Mouse (Mus musculus): ENCODE data around the gene Asb17. TPM values are rescaled to one million over a fixed set of nuclear protein-coding genes. Genes with fewer than 3 reads are reported as not detected.

Gene Asb17
- 6.4 TPM in 2 replicates for polyA plus RNA-seq (2015; fragmentation: Nextera tagmentation; extraction: Ambion mirVana)

DNA sequence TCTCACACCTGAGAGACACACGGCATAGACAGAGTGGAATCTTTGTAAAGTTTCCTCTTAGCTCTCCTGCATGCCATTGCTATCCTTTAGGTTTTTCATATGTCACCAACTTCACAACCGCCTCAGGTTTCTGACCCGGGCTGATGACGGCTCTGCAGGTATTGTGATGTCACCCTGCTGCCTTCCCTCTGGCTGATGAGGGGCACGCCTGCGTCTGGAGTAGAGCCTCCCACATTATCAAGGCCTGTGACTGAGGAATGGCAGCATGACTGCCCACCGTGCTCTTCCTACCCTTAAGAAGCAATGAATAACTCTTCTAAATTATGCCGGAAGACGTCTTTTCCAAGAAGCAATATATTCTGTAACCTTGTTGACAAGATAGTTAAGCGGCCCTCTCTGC is at the start of gene Asb17:
TSS of gene Asb17 (plus strand) at position 180 of the 400 bp plus-strand sequence.
- Histone ChIP-seq H3K4me2 (no peak within 1 kb of the TSS), H3K9ac (no peak within 1 kb of the TSS; the same call in 1 of the 2 replicates), H3K27me3 (no peaks in the 10 kb centered on the region), H3K4me1 (replicated peaks) (peaks cover 52% of the 10 kb centered on the region), H3K4me3 (replicated peaks) (no peak within 1 kb of the TSS), H3K9me3 (replicated peaks) (no peaks in the 10 kb centered on the region), H3K36me3 (no peaks in the 10 kb centered on the region), H3K27ac (peak within 1 kb of the TSS; percentile 60)
- no peak for ATAC-seq (ENCODE audit: low read depth)
- no peak for DNase-seq
- WGBS (ENCODE audit: insufficient replicate concordance), result 84% methylated on average over 10 of the region's 10 CpGs

DNA sequence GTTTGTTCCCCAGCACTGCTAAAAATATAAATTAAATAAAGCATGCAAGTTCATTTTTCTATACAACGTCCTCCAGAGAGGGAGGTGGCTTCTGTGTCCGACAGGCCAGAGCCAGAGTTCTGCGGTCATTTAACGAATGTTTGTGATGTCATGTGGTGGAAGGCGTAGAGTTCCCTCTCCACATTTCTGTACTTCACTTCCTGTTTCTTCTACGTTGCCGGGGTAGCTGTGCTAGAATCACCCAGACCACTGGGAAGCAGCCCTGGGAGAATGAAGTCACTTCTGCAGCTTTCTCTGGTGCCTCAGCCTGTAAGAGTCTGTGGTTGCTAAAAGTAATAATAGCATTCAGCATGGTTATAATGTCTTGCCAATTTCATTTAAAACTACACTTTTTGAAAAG is 46.4 kb upstream of the Asb17 start:
- peak overlapping the region; percentile 37; the same call in 1 of the 2 replicates for H3K9ac ChIP-seq
- peak overlapping the region; percentile 91 for H3K27ac ChIP-seq
- H3K4me1 ChIP-seq (replicated peaks), result peaks cover 82% of the 10 kb centered on the region
- no peaks in the 10 kb centered on the region for H3K9me3 ChIP-seq (replicated peaks)
- WGBS (ENCODE audit: insufficient replicate concordance), result 25% methylated on average over 7 of the region's 7 CpGs
- DNase-seq (no peak), ATAC-seq (ENCODE audit: low read depth) (no peak)
- H3K36me3 ChIP-seq, result no peaks in the 10 kb centered on the region
- H3K27me3 ChIP-seq, result no peaks in the 10 kb centered on the region
- H3K4me3 ChIP-seq (replicated peaks), result no peak overlapping the region
- no peak overlapping the region for H3K4me2 ChIP-seq

DNA sequence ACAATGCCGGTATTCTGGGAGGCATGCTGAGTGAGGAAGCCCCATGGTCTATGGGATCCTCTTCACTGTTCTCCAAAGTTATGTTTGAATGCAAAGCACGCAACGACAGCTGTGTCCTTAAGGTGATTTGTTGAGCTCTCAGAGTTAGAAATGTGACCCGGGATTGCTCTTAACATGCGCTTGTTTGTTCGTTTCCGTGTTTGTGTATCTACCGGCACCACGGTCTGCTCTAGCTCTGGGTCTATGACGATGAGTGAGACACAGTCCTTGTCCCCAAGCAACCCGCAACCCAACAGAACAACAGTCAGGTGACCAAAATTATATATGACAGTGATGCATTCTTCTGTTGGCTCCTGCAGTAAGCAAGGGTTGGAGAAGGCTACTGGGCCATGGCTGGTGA is 44.4 kb upstream of the Asb17 start:
- Histone ChIP-seq H3K4me2 (no peak overlapping the region), H3K4me3 (replicated peaks) (no peak overlapping the region), H3K36me3 (no peaks in the 10 kb centered on the region), H3K27ac (peak overlapping the region; percentile 91), H3K4me1 (replicated peaks) (peaks cover 87% of the 10 kb centered on the region), H3K27me3 (no peaks in the 10 kb centered on the region), H3K9me3 (replicated peaks) (no peaks in the 10 kb centered on the region), H3K9ac (peak overlapping the region; percentile 64)
- no peak for ATAC-seq (ENCODE audit: low read depth)
- 93% methylated on average over 11 of the region's 11 CpGs for WGBS (ENCODE audit: insufficient replicate concordance)
- DNase-seq, result no peak

DNA sequence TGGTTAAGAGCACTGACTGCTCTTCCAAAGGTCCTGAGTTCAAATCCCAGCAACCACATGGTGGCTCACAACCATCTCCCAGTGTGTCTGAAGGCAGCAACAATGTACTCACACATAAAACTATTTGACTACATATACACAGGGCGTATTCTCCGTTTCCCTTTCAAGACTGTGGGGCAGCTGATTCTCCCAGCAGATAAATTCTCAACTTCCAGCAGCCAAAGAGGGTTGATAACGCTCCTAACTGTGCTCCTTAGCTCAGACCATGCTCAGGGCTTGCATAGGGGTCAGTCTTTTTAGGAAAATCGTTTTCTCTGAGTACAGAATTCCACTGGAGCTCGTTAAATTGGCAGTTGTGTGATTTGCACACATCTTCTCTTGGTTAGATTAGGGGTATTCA is 43.3 kb upstream of the Asb17 start:
- WGBS (ENCODE audit: insufficient replicate concordance), result 26% methylated on average over 5 of the region's 5 CpGs
- ATAC-seq (ENCODE audit: low read depth) (peak; percentile 79), DNase-seq (no peak)
- Histone ChIP-seq H3K4me3 (replicated peaks) (no peak overlapping the region), H3K36me3 (no peaks in the 10 kb centered on the region), H3K27me3 (no peaks in the 10 kb centered on the region), H3K27ac (peak overlapping the region; percentile 91), H3K9ac (peak overlapping the region; percentile 64), H3K9me3 (replicated peaks) (no peaks in the 10 kb centered on the region), H3K4me1 (replicated peaks) (peaks cover 89% of the 10 kb centered on the region), H3K4me2 (peak overlapping the region; percentile 36)

DNA sequence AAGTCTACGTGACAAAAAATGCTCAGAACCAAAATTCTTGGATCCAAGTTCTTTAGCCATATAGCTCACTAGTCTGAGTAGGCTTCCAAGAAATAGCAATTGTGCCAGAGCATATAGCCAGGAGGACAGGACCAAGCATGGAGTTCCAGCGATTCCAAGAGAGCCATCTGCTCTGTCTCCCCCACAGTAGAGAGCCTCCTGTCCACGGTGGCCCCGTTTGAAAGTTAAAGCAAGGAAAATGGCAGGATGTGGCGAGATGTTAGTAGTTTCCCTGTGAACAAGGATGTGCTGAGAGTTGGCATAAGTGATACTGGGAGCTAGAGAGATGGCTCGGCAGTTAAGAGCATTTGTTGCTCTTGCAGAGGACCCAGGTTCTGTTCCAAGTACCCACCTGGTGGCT is 42.5 kb upstream of the Asb17 start:
- Histone ChIP-seq H3K4me1 (replicated peaks) (peaks cover 97% of the 10 kb centered on the region), H3K9ac (peak overlapping the region; percentile 64; the same call in 1 of the 2 replicates), H3K4me2 (no peak overlapping the region)

DNA sequence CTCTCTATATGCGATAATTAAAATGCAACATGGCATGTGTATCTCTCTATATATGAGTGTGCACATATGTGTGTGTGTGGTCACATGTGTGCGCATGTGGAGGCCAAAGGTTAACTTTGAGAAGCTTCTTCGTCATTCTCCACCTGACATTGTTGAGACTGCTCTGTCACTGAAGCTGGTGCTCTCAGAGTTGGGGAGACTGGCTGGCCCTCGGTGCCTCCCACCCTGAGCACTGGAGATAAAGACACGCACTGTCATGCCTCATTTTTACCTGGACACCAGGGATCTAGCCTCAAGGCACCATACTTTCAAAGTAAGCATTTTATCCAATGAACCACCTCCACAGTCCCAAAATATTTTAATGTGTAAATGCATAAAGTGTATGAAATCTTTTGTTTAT is 41.4 kb upstream of the Asb17 start:
- no peaks in the 10 kb centered on the region for H3K27me3 ChIP-seq
- ATAC-seq (ENCODE audit: low read depth) (peak; percentile 91), DNase-seq (peak; percentile 80)
- no peaks in the 10 kb centered on the region for H3K36me3 ChIP-seq
- 38% methylated on average over 5 of the region's 5 CpGs for WGBS (ENCODE audit: insufficient replicate concordance)
- H3K9me3 ChIP-seq (replicated peaks), result no peaks in the 10 kb centered on the region
- peak overlapping the region; percentile 91 for H3K27ac ChIP-seq
- H3K9ac ChIP-seq, result peak overlapping the region; percentile 63
- no peak overlapping the region for H3K4me3 ChIP-seq (replicated peaks)
- peaks cover 100% of the 10 kb centered on the region for H3K4me1 ChIP-seq (replicated peaks)
- peak overlapping the region; percentile 42 for H3K4me2 ChIP-seq

More for the DNA sequence above, 42.5 kb upstream of the Asb17 start:
- H3K9me3 ChIP-seq (replicated peaks), result no peaks in the 10 kb centered on the region
- no peak for DNase-seq
- 61% methylated on average over 6 of the region's 6 CpGs for WGBS (ENCODE audit: insufficient replicate concordance)
- H3K36me3 ChIP-seq, result no peaks in the 10 kb centered on the region
- peak overlapping the region; percentile 91 for H3K27ac ChIP-seq
- H3K4me3 ChIP-seq (replicated peaks), result no peak overlapping the region
- no peak for ATAC-seq (ENCODE audit: low read depth)
- H3K27me3 ChIP-seq, result no peaks in the 10 kb centered on the region

DNA sequence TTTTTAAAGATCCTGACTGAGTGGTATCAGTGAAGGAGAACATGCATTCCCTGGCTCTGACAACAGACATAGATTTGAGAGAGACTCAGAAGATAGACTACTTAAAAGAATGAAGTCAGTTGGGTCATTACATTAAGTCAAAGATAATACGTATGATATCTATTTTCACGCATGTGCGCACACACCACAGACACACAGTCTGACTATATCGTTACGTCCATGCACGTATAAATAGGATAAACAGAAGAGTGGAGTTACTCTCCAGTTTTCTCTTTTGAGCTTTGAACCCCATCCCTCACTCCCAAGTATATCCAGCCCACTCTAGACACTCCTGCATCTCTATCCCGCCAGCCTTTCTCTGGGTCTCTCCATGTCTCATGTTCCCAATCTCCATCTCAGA is 40.0 kb upstream of the Asb17 start:
- Histone ChIP-seq H3K9me3 (replicated peaks) (no peaks in the 10 kb centered on the region), H3K9ac (no peak overlapping the region), H3K27ac (peak overlapping the region; percentile 91), H3K4me3 (replicated peaks) (no peak overlapping the region), H3K4me2 (no peak overlapping the region), H3K27me3 (no peaks in the 10 kb centered on the region), H3K36me3 (no peaks in the 10 kb centered on the region), H3K4me1 (replicated peaks) (peaks cover 97% of the 10 kb centered on the region)
- DNase-seq (no peak), ATAC-seq (ENCODE audit: low read depth) (no peak)
- WGBS (ENCODE audit: insufficient replicate concordance), result 74% methylated on average over 7 of the region's 7 CpGs

DNA sequence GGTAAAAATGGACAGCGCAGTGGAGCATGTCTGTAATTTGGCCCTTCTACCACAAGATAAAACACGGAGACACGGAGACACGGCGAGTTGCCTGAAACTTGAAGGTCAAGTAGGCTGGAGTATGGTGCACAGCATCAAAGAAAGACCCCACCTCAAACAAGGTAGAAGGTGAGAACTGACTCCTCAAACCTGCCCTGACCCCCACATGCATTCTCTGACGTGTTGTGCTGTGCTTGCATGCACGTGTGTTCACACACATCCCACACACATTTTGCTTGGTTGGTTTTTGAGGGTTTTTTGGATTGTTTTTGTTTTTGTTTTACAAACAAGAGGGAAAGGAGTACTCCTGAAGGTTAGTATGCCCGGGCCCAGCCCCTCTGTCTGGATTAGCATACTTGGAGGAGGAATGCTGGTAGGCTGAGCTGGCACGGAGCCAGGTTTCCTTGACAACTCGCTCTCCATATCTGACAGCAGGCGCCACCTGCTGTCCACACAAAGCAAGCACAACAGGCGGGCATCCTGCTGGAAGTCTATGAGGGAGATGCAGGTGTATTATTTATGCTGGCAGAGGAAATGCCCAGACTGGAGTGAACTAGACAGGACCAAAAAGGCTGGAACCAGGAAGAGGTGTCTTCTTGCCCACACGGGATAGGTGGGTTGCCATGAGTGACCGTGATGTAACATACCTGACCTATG is 37.8 kb upstream of the Asb17 start:
- no peaks in the 10 kb centered on the region for H3K27me3 ChIP-seq
- peak overlapping the region; percentile 93 for H3K27ac ChIP-seq
- ATAC-seq (ENCODE audit: low read depth) (peak; percentile 5; the same call in 1 of the 2 replicates), DNase-seq (peak; percentile 73)
- no peaks in the 10 kb centered on the region for H3K9me3 ChIP-seq (replicated peaks)
- WGBS (ENCODE audit: insufficient replicate concordance), result 41% methylated on average over 14 of the region's 14 CpGs
- H3K4me2 ChIP-seq, result peak overlapping the region; percentile 3; the same call in 1 of the 2 replicates
- peak overlapping the region; percentile 57; the same call in 1 of the 2 replicates for H3K9ac ChIP-seq
- H3K36me3 ChIP-seq, result no peaks in the 10 kb centered on the region
- no peak overlapping the region for H3K4me3 ChIP-seq (replicated peaks)
- peaks cover 75% of the 10 kb centered on the region for H3K4me1 ChIP-seq (replicated peaks)

DNA sequence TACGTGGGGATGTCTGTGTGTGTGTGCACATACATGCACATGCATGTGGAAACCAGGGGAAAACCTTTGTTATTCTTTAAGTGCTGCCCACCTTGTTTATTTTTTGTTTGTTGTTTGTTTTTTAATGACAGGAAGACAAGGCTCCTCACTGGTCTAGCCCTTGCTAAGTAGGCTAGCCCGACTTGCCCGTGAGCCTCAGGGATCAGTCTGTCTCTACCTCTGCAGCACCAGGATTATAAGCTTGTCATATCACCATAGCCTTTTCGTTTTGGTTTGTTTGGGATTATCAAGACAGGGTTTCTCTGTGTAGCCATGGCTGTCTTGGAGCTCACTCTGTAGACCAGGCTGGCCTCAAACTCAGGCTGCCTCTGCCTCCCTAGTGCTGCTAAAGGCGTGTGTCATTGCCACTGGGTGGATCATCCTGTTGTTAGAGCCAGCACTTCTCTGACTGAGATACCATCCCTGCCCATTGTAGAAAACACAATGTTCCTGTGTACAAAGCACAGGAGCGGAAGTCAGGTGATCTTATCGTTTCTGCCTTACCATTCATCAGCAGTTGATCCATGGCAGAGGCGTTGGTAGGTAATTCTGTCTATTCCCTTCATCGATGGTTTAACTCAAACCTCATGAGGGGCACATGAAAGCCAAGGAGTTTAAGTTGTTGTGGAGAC is 37.1 kb upstream of the Asb17 start:
- peak overlapping the region; percentile 93 for H3K27ac ChIP-seq
- 77% methylated on average over 9 of the region's 9 CpGs for WGBS (ENCODE audit: insufficient replicate concordance)
- peaks cover 68% of the 10 kb centered on the region for H3K4me1 ChIP-seq (replicated peaks)
- H3K9me3 ChIP-seq (replicated peaks), result no peaks in the 10 kb centered on the region
- DNase-seq (no peak), ATAC-seq (ENCODE audit: low read depth) (no peak; the same call in 1 of the 2 replicates)
- H3K4me3 ChIP-seq (replicated peaks), result no peak overlapping the region
- H3K4me2 ChIP-seq, result no peak overlapping the region
- no peaks in the 10 kb centered on the region for H3K36me3 ChIP-seq
- H3K9ac ChIP-seq, result peak overlapping the region; percentile 57; the same call in 1 of the 2 replicates
- H3K27me3 ChIP-seq, result no peaks in the 10 kb centered on the region

DNA sequence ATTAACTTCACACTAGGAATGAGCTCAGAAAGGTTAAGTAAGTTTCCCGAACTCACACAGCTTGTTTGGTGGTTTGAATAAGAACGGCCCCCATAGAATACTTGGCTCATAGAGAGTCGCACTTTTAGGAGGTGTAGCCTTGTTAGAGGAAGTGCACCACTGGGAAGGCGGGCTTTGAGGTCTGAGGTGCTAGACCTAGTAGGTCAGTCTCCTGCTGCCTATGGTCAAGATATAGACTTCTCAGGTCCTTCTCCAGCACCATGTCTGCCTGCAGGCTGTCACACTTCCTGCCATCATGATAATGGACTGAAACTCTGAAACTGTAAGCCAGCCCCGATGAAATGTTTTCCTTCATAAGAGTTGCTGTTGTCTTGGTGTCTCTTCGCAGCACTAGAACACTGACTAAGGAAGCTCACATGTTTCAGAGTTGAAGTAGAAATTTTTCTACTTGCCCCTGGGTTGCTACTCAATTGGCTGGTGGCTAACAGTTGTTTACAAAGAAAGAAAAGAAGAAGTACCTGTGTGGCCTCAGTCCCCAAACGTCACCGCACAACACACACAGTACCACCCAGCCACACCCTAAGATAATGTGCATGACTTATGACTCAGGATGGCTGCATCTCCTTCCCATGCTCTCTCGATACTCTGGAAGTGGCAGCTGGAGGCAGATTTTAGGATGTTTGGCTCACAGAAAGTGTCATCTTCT is 36.4 kb upstream of the Asb17 start:
- Histone ChIP-seq H3K9ac (peak overlapping the region; percentile 57), H3K27me3 (no peaks in the 10 kb centered on the region), H3K27ac (peak overlapping the region; percentile 93), H3K4me2 (peak overlapping the region; percentile 48), H3K9me3 (replicated peaks) (no peaks in the 10 kb centered on the region), H3K36me3 (no peaks in the 10 kb centered on the region), H3K4me3 (replicated peaks) (0 out of 2 replicates have a peak overlapping the region, but pooled peaks have one; percentile 9), H3K4me1 (replicated peaks) (peaks cover 61% of the 10 kb centered on the region)
- WGBS (ENCODE audit: insufficient replicate concordance), result 55% methylated on average over 9 of the region's 9 CpGs
- ATAC-seq (ENCODE audit: low read depth) (peak; percentile 94), DNase-seq (no peak)

DNA sequence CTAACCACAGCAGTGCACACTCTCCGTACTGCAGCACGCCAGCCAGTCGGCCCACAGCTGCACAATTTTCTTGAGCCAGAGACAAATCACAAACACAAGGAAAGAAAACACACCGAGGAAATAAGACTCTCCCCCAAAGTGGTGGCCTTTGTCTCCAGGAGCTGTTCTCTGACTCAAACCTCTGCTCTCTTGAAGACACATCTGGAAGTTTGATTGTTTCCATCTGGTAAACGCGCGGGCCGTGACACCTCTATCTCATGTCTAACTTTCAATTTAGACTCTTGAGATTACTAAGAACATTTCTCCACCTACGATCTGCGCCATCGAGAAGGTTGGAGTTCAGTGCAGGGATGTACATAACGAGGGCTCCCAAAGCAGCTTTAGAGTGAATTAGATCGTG is 35.6 kb upstream of the Asb17 start:
- H3K4me2 ChIP-seq, result peak overlapping the region; percentile 48
- H3K4me1 ChIP-seq (replicated peaks), result peaks cover 53% of the 10 kb centered on the region
- no peak overlapping the region for H3K4me3 ChIP-seq (replicated peaks)
- peak overlapping the region; percentile 48 for H3K9ac ChIP-seq
- ATAC-seq (ENCODE audit: low read depth) (peak; percentile 16), DNase-seq (no peak)
- no peaks in the 10 kb centered on the region for H3K9me3 ChIP-seq (replicated peaks)
- peak overlapping the region; percentile 93 for H3K27ac ChIP-seq
- no peaks in the 10 kb centered on the region for H3K36me3 ChIP-seq
- WGBS (ENCODE audit: insufficient replicate concordance), result 87% methylated on average over 13 of the region's 13 CpGs
- no peaks in the 10 kb centered on the region for H3K27me3 ChIP-seq

All from liver, embryonic 13.5 days (tissue).